Mouse (Mus musculus) kidney, adult 2 months (tissue): Measurements from ENCODE around the gene Arap2. TPM values are rescaled to one million over a fixed set of nuclear protein-coding genes. Genes with fewer than 3 reads are reported as not detected.
A peak's percentile ranks its signal among the peaks of the same experiment; 100 is the strongest.

Source experiments
- DNase-seq: peaks from one replicate; pipeline ENCODE4 v3.0.0; 2021
- H3K27ac ChIP-seq: fragments of 200-500 bp; 2 replicates; pipeline ENCODE4 v1.5.1; 2012; ENCODE audit warnings: low read depth, low read length, control low read depth, inconsistent platforms; ENCODE audit not compliant: insufficient read depth
- H3K27me3 ChIP-seq: fragments of 200-500 bp; replicated peaks from 2 replicates; pipeline ENCODE4 v1.6.1; 2012; ENCODE audit warnings: mild to moderate bottlenecking, moderate library complexity, low read length, inconsistent platforms; ENCODE audit not compliant: control insufficient read depth, insufficient read depth
- H3K36me3 ChIP-seq: fragments of 200-500 bp; 2 replicates; pipeline ENCODE4 v1.6.1; 2012; ENCODE audit warnings: mild to moderate bottlenecking, moderate library complexity, low read length, inconsistent platforms; ENCODE audit not compliant: control insufficient read depth, insufficient read depth
- H3K4me1 ChIP-seq: fragments of 200-500 bp; 2 replicates; pipeline ENCODE4 v1.6.1; 2011; ENCODE audit warnings: low read length; ENCODE audit not compliant: control insufficient read depth, insufficient read depth
- H3K4me3 ChIP-seq: fragments of 200-500 bp; 2 replicates; pipeline ENCODE4 v1.5.1; 2011; ENCODE audit warnings: mild to moderate bottlenecking, low read depth, low read length, control low read depth; ENCODE audit not compliant: insufficient read depth
- CTCF ChIP-seq: fragments of 200-500 bp; conservative IDR thresholded peaks from 2 replicates; pipeline ENCODE4 v1.5.1; 2011; ENCODE audit warnings: low read depth, mild to moderate bottlenecking, control low read depth, low read length, moderate library complexity, mixed read lengths; ENCODE audit not compliant: insufficient read depth, insufficient read length
- POLR2A ChIP-seq: fragments of 200-500 bp; IDR thresholded peaks from one replicate; pipeline ENCODE4 v1.6.1; 2011; ENCODE audit warnings: low read depth, low read length, control low read depth
- WGBS: fragments of 180-500 bp; shearing (Covaris S2); methylation state at CpG from one replicate; pipeline ENCODE4 v1.1.7; 2018; 5-methylcytosine and 5-hydroxymethylcytosine counted together
- polyA plus RNA-seq: library from polyadenylated mRNA; depleted of rRNA; stranded (reverse); fragments of >200 nt; gene quantifications from 2 replicates; pipeline ENCODE4 v1.2.3, GENCODE M21; 2012

Gene Arap2
- polyA plus RNA-seq, 1 experiment = 6.6 TPM

DNA sequence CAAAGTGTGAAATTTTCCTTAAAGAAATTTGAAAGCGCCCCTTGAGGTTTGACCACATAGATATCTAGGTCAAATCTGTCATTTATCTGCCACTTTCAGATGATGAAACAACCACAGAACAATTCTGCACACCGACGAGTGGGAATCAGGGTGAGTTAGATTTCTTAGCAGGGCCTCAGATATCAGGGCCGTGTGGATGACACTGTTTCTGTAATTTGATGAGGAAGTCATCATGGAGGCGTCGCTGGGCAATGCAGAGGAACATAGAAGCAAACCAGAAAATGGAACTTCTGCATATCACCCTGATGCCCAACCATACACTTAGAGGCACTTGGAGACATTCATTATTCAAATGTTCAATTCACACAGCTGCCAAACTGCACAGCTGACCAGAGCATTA, 55.0 kb downstream of the Arap2 start:
- H3K27ac ChIP-seq = no peak overlapping the region
- WGBS = 54% methylated on average over 6 of the region's 6 CpGs
- H3K4me1 ChIP-seq = peaks cover under 1% of the 10 kb centered on the region; the same call in 1 of the 2 replicates
- no peak overlapping the region for H3K4me3 ChIP-seq
- H3K36me3 ChIP-seq = no peaks in the 10 kb centered on the region
- H3K27me3 ChIP-seq = no peaks in the 10 kb centered on the region
- TF ChIP-seq POLR2A (no peak), CTCF (no peak)
- no peak for DNase-seq

DNA sequence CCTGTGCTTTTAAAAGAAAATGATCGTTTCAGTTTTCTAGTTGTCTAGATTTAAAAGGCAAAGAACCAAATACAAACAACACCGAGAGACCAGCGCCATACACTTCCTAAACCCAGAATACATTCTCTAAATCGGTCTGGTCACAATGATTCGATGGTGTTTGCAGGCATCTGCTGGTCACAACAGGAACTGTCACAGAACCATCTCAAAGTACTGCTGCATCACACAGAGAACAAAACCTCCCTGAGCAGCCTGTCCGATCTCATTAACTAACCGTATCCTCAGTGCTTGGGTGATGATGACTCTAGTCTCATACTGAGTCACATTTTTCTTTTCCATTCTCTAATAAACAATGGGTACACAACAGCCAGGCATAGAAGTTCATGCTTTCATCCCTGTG, 59.1 kb downstream of the Arap2 start:
- DNase-seq = peak; percentile 26
- Histone ChIP-seq H3K27me3 (no peaks in the 10 kb centered on the region), H3K4me3 (no peak overlapping the region), H3K27ac (no peak overlapping the region), H3K36me3 (0 out of 2 replicates have a peak, but pooled peaks cover 1% of the 10 kb centered on the region), H3K4me1 (no peaks in the 10 kb centered on the region; the same call in 1 of the 2 replicates)
- TF ChIP-seq POLR2A (no peak), CTCF (peak; percentile 42)
- WGBS = 48% methylated on average over 7 of the region's 7 CpGs

DNA sequence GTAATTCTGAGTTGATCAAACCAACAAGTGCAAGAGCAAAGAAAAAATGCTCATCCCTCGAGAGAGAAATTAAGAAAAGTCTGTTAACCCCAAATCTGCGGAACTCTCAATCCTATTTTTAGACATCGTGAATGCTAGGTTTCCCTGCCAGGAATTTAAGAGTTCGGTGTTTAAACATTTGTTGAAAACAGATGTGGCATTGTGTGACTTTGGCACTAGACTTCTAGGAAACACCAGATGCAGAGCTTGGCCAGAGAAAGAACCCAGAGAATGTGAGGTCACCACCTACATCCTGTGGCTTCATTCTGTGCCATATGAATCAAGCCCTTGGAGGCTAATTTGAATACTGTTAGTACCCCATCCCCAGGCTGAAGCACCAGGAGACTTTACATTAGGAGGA, 76.0 kb downstream of the Arap2 start:
- H3K27ac ChIP-seq = no peak overlapping the region
- whole genome bisulfite sequencing = 65% methylated on average over 4 of the region's 4 CpGs
- DNase-seq = no peak
- H3K27me3 ChIP-seq = no peaks in the 10 kb centered on the region
- 0 out of 2 replicates have a peak, but pooled peaks cover 1% of the 10 kb centered on the region for H3K36me3 ChIP-seq
- no peak overlapping the region for H3K4me3 ChIP-seq
- no peaks in the 10 kb centered on the region for H3K4me1 ChIP-seq
- no peak for TF ChIP-seq POLR2A

DNA sequence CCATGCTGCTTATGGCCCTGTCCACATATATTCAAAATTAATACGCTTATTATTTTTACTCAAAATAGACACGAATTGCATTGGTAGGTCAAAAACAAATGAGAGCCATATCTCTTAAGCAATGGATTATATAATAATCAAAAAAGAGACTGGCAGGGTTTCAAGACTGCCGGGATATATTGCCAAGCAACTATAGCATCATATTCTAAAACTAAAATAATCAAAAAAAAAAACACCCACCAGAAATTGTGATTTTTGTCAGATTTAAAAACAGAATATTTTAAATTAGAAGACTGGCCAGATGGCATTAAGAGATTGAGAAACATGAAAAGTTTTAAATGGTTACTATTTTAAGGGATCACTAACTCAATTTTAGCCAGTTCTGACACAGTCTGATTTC, 82.2 kb downstream of the Arap2 start:
- Histone ChIP-seq H3K4me3 (no peak overlapping the region), H3K27me3 (no peaks in the 10 kb centered on the region), H3K4me1 (no peaks in the 10 kb centered on the region), H3K36me3 (no peaks in the 10 kb centered on the region), H3K27ac (no peak overlapping the region)
- no peak for DNase-seq
- 83% methylated on average over 3 of the region's 3 CpGs for WGBS
- TF ChIP-seq POLR2A (no peak), CTCF (no peak)

DNA sequence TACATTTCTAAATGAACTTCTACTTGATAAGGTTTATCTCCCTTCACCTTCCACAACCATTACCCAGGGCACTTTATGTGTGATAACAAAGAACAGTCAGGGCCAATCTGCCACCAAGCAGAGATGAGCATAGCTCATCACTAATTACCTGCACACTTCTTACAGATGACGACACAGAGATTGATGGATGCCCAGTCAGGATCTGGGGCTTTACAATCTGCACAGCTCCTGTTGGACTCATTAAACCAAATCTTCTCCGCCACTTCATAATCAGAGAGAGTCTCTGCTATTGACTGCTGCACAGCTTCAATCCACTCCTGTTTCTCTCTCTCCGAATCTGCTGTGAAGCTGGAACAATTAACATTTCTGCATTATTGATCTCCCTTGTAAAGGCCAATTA, 82.8 kb downstream of the Arap2 start:
- Histone ChIP-seq H3K4me3 (no peak overlapping the region), H3K27ac (no peak overlapping the region), H3K36me3 (no peaks in the 10 kb centered on the region), H3K4me1 (no peaks in the 10 kb centered on the region), H3K27me3 (no peaks in the 10 kb centered on the region)
- no peak for TF ChIP-seq CTCF
- TF ChIP-seq POLR2A = no peak
- 88% methylated on average over 3 of the region's 3 CpGs for WGBS
- no peak for DNase-seq

DNA sequence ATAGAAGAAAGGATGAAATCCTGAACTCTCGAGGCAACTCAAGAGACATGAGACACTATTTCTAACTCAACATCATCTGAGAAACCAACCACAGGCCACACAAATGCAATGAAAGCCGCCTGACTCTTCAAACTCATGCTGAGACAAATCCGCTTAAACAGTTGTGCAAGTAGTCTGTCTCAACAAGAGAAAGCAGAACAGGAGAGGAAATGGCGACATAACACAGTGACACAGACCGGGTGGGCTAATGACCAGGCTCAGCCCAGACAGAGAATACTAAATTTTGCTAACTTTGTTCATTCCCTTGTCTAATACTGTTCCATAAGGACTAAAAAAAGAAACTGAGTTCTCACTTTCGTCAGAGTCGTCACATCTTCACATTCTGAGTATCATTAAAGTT, 88.6 kb downstream of the Arap2 start:
- 91% methylated on average over 7 of the region's 7 CpGs for WGBS
- DNase-seq = no peak
- Histone ChIP-seq H3K27ac (no peak overlapping the region), H3K36me3 (no peaks in the 10 kb centered on the region), H3K4me3 (no peak overlapping the region), H3K4me1 (no peaks in the 10 kb centered on the region), H3K27me3 (no peaks in the 10 kb centered on the region)
- TF ChIP-seq CTCF = no peak
- no peak for TF ChIP-seq POLR2A

DNA sequence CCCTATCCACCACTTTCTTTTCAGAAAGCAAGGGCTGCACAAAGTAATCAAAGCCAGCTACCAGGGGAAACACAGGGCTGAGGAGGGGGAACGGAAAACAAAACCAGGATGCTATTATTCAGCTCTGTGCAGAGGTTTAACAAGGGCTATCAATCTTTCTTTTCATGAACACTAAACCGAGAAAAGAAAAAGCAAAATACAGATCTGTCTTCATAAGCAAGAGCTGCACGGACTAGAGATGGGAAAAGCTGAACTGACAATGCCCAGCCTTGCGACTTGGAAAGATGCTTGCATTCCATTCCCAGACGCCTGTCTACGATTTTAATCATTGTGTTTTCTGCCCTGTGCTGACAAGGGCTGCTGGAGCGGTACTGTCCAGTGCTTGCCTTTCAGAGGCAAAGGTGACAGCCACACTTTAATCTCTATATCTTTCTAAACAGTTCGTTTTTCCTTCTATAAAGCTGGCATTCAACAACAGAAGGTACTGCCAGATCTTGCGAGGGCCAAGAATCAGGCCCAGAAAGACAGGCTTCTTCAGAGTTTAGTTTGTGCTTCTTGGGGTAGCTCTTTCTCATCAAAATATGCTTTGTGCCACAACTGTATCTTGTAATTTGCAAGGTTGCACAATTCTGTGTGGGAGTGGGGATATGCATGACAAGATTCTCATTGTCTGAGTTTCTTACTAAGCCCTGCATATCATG, 93.1 kb downstream of the Arap2 start:
- WGBS = 29% methylated on average over 9 of the region's 9 CpGs
- H3K4me3 ChIP-seq = no peak overlapping the region
- no peaks in the 10 kb centered on the region for H3K4me1 ChIP-seq
- no peak for TF ChIP-seq POLR2A
- TF ChIP-seq CTCF = no peak
- no peak overlapping the region for H3K27ac ChIP-seq
- DNase-seq = no peak
- no peaks in the 10 kb centered on the region; the same call in 1 of the 2 replicates for H3K36me3 ChIP-seq
- no peaks in the 10 kb centered on the region for H3K27me3 ChIP-seq
